ENCODE assay signal across 8 mouse cellular contexts in the genomic region with DNA sequence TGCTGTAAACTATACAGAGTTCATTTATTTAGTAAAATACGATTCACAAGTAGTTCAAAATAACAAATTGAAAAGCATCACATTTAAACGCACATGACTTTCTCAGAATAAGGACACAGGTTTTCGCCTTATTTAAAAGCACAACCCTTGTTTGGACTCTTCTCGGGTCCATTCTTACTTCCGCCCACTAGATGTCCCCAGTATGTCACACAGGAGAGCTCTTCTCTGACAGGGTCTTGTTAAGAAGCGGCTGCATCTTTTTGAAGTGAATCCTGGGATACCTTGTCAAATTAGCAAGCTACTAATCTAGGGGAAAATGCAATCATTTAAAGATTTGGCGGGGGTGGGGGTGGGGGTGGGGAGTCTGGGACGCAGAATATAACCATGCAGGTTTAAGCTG.
DNase-seq lines count a peak whose midpoint lies in the region; ATAC-seq and TF ChIP-seq lines count a peak whose summit lies in the region.

No protein-coding gene starts in this region.

- H3K27ac ChIP-seq in lung, embryonic 14.5 days (ENCODE audit: low read depth) = no peak overlapping the region
- H3K27ac ChIP-seq in midbrain, embryonic 15.5 days = no peak overlapping the region

- H3K4me1 ChIP-seq in lung, embryonic 14.5 days (ENCODE audit: insufficient read depth) = no peaks in the 10 kb centered on the region
- H3K4me1 ChIP-seq in midbrain, embryonic 15.5 days = peaks cover 6% of the 10 kb centered on the region

- no peaks in the 10 kb centered on the region for H3K9me3 ChIP-seq in lung, embryonic 14.5 days (ENCODE audit: low read depth, low read length)
- no peaks in the 10 kb centered on the region for H3K9me3 ChIP-seq in midbrain, embryonic 15.5 days

- H3K4me2 ChIP-seq in lung, embryonic 14.5 days = no peak overlapping the region
- H3K4me2 ChIP-seq in midbrain, embryonic 15.5 days = peak overlapping the region; percentile 45

- intact Hi-C loops in left cerebral cortex, postnatal 4 days (cut with DNase I) = no loop called here

- no peaks in the 10 kb centered on the region for H3K36me3 ChIP-seq in lung, embryonic 14.5 days (ENCODE audit: insufficient read depth)
- H3K36me3 ChIP-seq in midbrain, embryonic 15.5 days (replicated peaks) = no peaks in the 10 kb centered on the region

- H3K9ac ChIP-seq in lung, embryonic 14.5 days = no peak overlapping the region
- H3K9ac ChIP-seq in midbrain, embryonic 15.5 days = no peak overlapping the region

- no peak for ATAC-seq in lung, embryonic 14.5 days (ENCODE audit: insufficient read depth)
- peak; percentile 22 to 69; a peak in 2 of 4 replicates for ATAC-seq in hematopoietic stem cell, adult 5-6 weeks (replicated peaks in 1 of 2; ENCODE audit: insufficient read depth in 1 of 2, low FRiP score in 2 of 2, low TSS enrichment in 1 of 2, low read depth in 1 of 2, poor library complexity in 2 of 2, severe bottlenecking in 2 of 2)
- ATAC-seq in midbrain, embryonic 15.5 days (replicated peaks) = peak; percentile 84

- H3K4me3 ChIP-seq in lung, embryonic 14.5 days (ENCODE audit: low read depth, low read length) = no peak overlapping the region
- 0 out of 2 replicates have a peak overlapping the region, but pooled peaks have one; percentile 19 for H3K4me3 ChIP-seq in midbrain, embryonic 15.5 days

- H3K27me3 ChIP-seq in lung, embryonic 14.5 days (ENCODE audit: insufficient read depth, low read length) = no peaks in the 10 kb centered on the region
- H3K27me3 ChIP-seq in midbrain, embryonic 15.5 days (replicated peaks) = no peaks in the 10 kb centered on the region

- DNase-seq in adrenal gland, adult 2 months = peak; percentile 9
- DNase-seq in adrenal gland, adult 8-10 months = no peak
- peak; percentile 78 for DNase-seq in lung, embryonic 14.5 days
- DNase-seq in lung, postnatal 4 days = no peak
- no peak for DNase-seq in left cerebral cortex, postnatal 4 days
- DNase-seq in gastrocnemius, adult 18-20 months (ENCODE audit: low spot score) = no peak

- WGBS in lung, embryonic 14.5 days = 7% methylated on average over 8 of the region's 8 CpGs
- 5% methylated on average over 8 of the region's 8 CpGs for WGBS in midbrain, embryonic 15.5 days

- peak; percentile 72 for TF ChIP-seq CTCF in lung, embryonic 14.5 days (IDR thresholded peaks at IDR 0.05; ENCODE audit: low read depth)

Comparison
In these comparisons a context has a peak if more than half of its experiments do, and no peak if none do; other contexts are left out.
1. DNase-seq: peak in adrenal gland, adult 2 months (single experiment) and lung, embryonic 14.5 days (single experiment); none in adrenal gland, adult 8-10 months (single experiment), lung, postnatal 4 days (0 of 2), left cerebral cortex, postnatal 4 days (single experiment) and gastrocnemius, adult 18-20 months (single experiment).